Mouse (Mus musculus) layer of hippocampus, adult 8-10 months (tissue): ENCODE results near the gene Usp39. TPM values are rescaled to one million over a fixed set of nuclear protein-coding genes. Genes with fewer than 3 reads are reported as not detected.

Experiments used
- DNase-seq, 2 experiments: peaks; one replicate each; pipeline ENCODE4 v3.0.0; 2022; ENCODE audit warnings: low spot score in 2 of 2
- total RNA-seq, 4 experiments: library from RNA; stranded (reverse); gene quantifications; 2 replicates each; pipeline ENCODE4 v1.2.4; 2022

The Usp39 gene
- total RNA-seq, 4 experiments from 2014 or later = 31.3 to 34.3 (median 32.4) TPM

DNA sequence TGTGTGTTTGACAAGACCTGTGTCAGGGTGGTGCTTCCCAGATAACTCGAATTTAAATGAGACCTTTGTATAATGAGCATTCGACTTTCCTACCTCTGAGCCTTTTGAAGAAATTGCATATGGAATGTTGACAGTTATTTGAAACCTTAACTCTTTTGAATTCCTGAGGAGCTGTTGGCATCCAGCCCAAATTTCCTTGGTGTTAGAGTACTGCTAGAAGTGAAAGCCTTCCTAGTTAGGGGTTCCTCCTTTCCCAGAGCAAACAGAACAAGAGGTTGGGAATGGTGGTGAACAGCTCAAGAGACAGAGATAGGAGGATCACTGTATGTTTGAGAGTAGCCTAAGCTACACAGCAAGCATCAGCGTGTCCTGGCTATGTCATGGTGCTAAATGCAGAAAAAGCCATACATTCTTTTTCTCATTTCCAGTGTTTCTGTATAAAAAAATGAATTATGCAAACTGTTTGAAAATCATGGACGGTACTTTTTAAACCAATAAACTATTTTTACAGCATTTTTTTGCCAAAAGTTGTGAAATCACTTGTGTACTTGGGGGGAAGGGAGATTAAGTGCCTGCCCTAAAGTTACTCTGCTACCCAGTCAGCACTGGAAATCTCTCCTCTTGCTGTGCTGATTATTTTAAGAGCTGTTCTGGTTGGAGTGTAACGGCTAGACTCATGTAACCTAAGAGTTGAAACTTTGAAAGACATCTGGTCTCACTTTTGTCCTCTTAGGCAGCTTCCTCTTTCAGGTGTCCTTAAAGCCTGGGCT is 7.8 kb upstream of the Usp39 start:
- DNase-seq = no peak

- no peak for DNase-seq
Observed at GRCm38 (mm10) chr6:72350214-72350613, 5.2 kb upstream of the Usp39 start.

- DNase-seq = no peak
Observed at GRCm38 (mm10) chr6:72348411-72348810, 3.4 kb upstream of the Usp39 start.

GRCm38 (mm10) chr6:72347166-72347941 is 2.4 kb upstream of the Usp39 start, which contains the start of gene 0610030E20Rik:
0610030E20Rik (plus strand) TSS chr6:72347317.
- peak in 1 of 2 experiments; percentile 76 for DNase-seq

- DNase-seq = no peak
Observed at GRCm38 (mm10) chr6:72346261-72346660, 1.3 kb upstream of the Usp39 start.

DNA sequence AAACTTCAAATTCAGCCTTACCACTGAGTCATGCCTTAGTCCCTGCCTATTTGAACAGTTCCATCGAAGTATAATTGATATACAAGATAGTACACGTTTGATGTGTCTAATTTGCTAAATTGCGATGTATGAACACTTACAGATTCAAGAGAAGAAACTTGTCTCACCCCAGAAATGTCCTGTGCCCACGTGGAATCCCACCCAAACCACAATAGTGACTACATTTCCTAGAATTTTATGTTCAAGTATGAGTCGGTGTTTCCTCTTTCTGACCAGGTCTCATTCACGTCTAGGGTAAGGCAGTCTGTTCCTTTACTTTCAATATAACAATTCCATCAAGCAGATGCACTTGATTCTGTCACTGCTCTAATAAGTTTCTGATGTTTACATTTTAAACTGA is 649 bp upstream of the Usp39 start:
- DNase-seq = no peak

GRCm38 (mm10) chr6:72344396-72345073 is 449 bp downstream of the Usp39 start:
- no peak for DNase-seq

DNA sequence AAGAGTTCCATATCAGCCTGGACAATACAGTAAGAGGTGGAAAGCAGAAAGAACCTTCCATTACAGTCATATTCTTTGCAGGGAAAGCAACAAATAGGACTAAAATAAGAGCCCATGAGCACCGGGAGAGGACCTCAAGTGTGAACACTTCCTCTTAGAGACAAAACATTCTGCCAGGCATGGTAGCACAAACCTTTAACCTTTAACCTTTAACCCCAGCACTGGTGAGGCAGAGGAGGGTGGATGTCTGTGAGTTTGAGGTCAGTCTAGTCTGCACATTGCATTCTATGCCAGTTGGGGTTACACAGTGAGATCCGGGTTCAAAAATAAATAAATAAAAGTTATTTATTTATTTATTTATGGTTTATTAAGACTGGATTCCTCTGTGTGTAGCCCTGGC is 4.5 kb downstream of the Usp39 start:
- DNase-seq = no peak

GRCm38 (mm10) chr6:72333111-72333510 is 11.9 kb downstream of the Usp39 start:
- DNase-seq = no peak

- DNase-seq = no peak
Observed at GRCm38 (mm10) chr6:72330133-72330532, 14.9 kb downstream of the Usp39 start.

- DNase-seq = no peak
Observed at GRCm38 (mm10) chr6:72329019-72329418, 16.0 kb downstream of the Usp39 start.

GRCm38 (mm10) chr6:72326274-72326673 is 18.7 kb downstream of the Usp39 start:
- DNase-seq = peak in 1 of 2 experiments; percentile 42

DNA sequence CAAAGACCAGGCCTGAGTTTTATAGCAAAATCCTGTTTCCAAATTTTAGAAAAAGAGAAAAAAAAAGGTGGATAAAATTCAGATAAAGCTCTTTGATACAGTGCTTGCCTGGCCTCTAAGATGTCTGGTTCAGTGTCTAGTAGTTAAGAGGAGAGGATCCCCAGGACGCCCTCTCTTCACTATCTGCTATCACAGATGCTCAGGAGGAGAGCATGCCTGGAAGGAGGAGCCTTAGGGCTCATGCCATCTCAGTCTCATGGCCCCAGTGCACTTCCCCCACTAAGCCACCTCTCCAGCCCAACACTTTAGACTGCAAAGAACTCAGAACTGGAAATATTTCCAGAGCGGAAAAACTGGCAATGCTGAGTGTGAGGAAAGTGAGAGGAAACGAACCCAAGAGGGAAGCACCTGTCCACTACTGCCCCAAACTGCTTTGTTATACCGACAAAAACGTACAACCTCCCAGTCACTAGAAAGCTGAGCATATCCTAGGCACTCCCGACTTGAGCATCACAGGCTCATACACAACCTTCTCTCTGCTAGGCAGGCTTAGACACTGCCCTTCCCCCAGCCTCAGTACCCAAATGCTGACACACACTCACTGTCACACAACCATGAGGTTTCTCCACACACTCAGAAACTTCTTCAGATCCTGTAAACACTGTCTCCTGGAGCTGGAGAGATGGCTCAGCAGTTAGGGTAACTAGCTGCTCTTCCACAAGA is 21.0 kb downstream of the Usp39 start:
- no peak for DNase-seq

GRCm38 (mm10) chr6:72322936-72323335 is 22.0 kb downstream of the Usp39 start:
- DNase-seq = no peak

DNA sequence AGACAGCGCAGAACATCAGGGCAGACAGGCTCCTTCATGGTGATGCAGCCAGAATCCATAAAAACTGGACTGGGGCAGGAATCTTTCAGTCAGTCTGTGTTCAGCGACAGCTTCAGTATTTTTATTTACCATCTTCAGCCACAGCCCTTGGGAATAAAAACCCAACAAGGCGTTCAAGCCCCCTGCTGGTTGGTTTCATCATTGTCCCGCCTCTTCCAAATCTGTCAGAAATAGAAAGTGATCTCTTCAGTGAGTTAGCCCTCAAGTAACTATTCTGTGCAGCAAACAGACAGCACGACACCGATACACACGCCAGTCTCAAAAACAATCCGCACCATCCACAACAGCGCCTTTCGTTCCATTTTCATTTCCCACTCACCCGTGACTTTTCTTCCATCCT is 26.0 kb downstream of the Usp39 start:
- peak; percentile 21 to 70 for DNase-seq

DNA sequence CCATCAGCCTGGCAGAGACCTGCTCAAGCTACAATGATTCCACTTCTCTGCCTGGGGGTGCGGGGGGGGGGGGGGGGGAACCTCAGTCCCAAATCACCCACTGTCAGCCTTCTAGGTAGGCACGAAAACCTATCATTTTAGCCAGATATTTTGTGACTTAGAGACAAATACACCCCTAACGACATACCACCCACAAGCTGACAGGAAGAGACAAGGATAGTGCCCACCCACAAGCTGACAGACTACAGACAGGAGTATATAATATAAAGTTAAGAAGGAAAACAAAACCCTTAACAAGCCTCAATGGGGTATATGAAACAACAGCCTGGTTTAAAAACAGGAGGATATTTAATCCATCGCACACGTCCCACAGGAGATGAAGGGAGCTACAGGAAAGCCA is 26.5 kb downstream of the Usp39 start:
- DNase-seq = no peak

- DNase-seq = no peak
Observed at GRCm38 (mm10) chr6:72316044-72316443, 28.9 kb downstream of the Usp39 start.

GRCm38 (mm10) chr6:72315384-72315783 is 29.6 kb downstream of the Usp39 start:
- DNase-seq = no peak

GRCm38 (mm10) chr6:72313124-72313867 is 31.7 kb downstream of the Usp39 start:
- no peak for DNase-seq

DNA sequence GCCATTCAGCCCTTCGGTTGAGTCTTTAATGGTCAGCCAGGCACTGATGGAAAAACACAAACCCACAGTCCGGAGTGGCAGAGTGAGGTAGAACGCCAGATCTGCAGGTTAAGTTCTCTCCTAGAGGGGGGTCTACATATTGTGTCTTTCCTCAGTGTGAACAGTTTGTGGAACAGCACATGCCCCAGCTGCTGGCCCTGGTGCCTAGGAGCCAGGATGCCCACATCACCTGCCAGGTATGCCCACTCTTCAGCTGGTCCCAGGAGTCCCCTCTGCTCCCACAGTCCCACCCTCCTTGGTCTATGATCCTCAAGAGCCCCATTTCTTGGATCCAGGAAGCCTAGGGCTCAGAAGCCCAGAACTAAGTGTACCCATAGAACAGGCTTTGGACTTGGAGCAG is 32.8 kb downstream of the Usp39 start:
- no peak for DNase-seq

DNA sequence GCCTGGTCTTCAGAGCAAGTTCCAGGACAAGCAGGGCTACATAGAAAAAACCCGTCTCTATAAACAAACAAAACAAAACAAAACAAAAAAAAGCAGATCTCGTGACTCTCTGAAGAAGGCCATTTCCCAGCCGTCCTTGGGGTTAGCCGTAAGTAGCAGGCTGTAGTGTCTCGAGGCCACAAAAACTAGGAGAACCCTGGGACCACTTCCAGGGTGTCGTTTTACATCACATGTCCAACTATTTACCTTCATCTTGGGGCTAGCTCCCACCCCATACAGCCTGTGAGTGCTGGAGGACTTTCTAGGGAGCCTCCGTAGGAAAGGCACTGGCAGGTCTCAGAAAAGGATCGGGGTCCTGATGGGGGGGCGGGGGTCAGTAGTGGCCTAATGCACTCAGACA is 41.5 kb downstream of the Usp39 start:
- no peak for DNase-seq
